10 mouse cellular contexts compared by ENCODE assay signal in the genomic region with DNA sequence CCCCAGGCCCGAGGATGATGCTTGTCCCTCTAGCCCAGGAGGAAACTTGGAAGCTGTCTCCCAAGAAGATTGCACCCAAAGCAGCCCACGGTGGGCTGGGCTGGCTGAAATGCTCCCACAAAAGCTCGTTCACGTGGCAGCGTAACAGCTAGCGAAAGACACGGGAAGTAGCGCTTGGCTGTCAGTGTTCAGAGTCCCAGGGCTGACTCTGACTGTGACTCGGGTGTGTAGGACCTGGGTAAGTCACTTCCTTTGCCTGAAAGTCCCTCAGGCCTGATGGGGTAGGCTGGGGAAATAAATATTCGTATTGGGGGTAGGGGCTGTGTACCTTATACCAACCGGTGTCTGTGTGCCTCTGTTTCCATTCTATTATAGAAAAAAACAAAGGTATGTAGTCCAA. TPM values are rescaled to one million over a fixed set of nuclear protein-coding genes. Genes with fewer than 3 reads are reported as not detected.
A peak's percentile ranks its signal among the peaks of the same experiment; 100 is the strongest.
DNase-seq lines count a peak whose midpoint lies in the region; ATAC-seq and TF ChIP-seq lines count a peak whose summit lies in the region.
"Had no signal": no experiment of that assay in that cellular context is flagged by ENCODE, and none has a peak within 500 bp of the region (broad histone marks: within the 10 kb centered on the region; RNA-seq: fewer than 3 reads in every experiment).

No protein-coding gene starts in this region.

- no peak for ATAC-seq in heart, postnatal 0 days (ENCODE audit: insufficient read depth, low read depth)
- no peak for ATAC-seq in hindbrain, embryonic 12.5 days (ENCODE audit: low FRiP score)
- no peak for ATAC-seq in liver, postnatal 0 days

- DNase-seq in heart, postnatal 0 days (ENCODE audit: low spot score): no peak
- DNase-seq in heart, postnatal 10 days: no peak
- peak; percentile 33 for DNase-seq in T-cell, adult 2 months (ENCODE audit: low spot score)
- no peak for DNase-seq in liver, postnatal 0 days
- DNase-seq in layer of hippocampus, adult 11-12 months (ENCODE audit: low spot score): no peak
- no peak for DNase-seq in cerebellum, postnatal 36 days
- DNase-seq in lung, postnatal 25 days (ENCODE audit: low spot score): no peak

- intact Hi-C loops in heart, postnatal 10 days (cut with DNase I): no loop called here

- no peak overlapping the region for H3K4me3 ChIP-seq in heart, postnatal 0 days (ENCODE audit: low read depth, low read length)
- H3K4me3 ChIP-seq in hindbrain, embryonic 12.5 days: no peak overlapping the region
- H3K4me3 ChIP-seq in liver, postnatal 0 days (ENCODE audit: low read depth, low read length): peak overlapping the region; percentile 41

- 5% methylated on average over 11 of the region's 11 CpGs for WGBS in heart, postnatal 0 days
- WGBS in hindbrain, embryonic 12.5 days: 7% methylated on average over 11 of the region's 11 CpGs
- 5% methylated on average over 11 of the region's 11 CpGs for WGBS in liver, postnatal 0 days (ENCODE audit: insufficient replicate concordance)

- peaks cover 5% of the 10 kb centered on the region; the same call in 1 of the 2 replicates for H3K4me1 ChIP-seq in heart, postnatal 0 days (ENCODE audit: control insufficient read depth, insufficient read depth)
- H3K4me1 ChIP-seq in hindbrain, embryonic 12.5 days: peaks cover 25% of the 10 kb centered on the region
- peaks cover 8% of the 10 kb centered on the region; the same call in 1 of the 2 replicates for H3K4me1 ChIP-seq in liver, postnatal 0 days (ENCODE audit: insufficient read depth)

- TF ChIP-seq CTCF in heart, postnatal 0 days (IDR thresholded peaks at IDR 0.05; ENCODE audit: low read depth): no peak
- no peak for TF ChIP-seq CTCF in liver, postnatal 0 days (IDR thresholded peaks at IDR 0.05; ENCODE audit: low read depth)

- TF ChIP-seq EP300 in heart, postnatal 0 days (IDR thresholded peaks at IDR 0.05; ENCODE audit: low read depth): no peak
- no peak for TF ChIP-seq EP300 in liver, postnatal 0 days (IDR thresholded peaks at IDR 0.05; ENCODE audit: low read depth)

- no peak overlapping the region for H3K27ac ChIP-seq in heart, postnatal 0 days (ENCODE audit: low read depth)
- no peak overlapping the region for H3K27ac ChIP-seq in hindbrain, embryonic 12.5 days
- no peak overlapping the region for H3K27ac ChIP-seq in liver, postnatal 0 days (ENCODE audit: low read depth)
- H3K27ac ChIP-seq: macrophage had no signal

- no peak overlapping the region for H3K9ac ChIP-seq in heart, postnatal 0 days (replicated peaks; ENCODE audit: low read depth, low read length)
- 0 out of 2 replicates have a peak overlapping the region, but pooled peaks have one; percentile 18 for H3K9ac ChIP-seq in hindbrain, embryonic 12.5 days
- no peak overlapping the region for H3K9ac ChIP-seq in liver, postnatal 0 days (replicated peaks)

- H3K9me3 ChIP-seq in heart, postnatal 0 days (replicated peaks; ENCODE audit: control insufficient read depth, low read length): no peaks in the 10 kb centered on the region
- H3K9me3 ChIP-seq in hindbrain, embryonic 12.5 days (replicated peaks): no peaks in the 10 kb centered on the region
- no peaks in the 10 kb centered on the region for H3K9me3 ChIP-seq in liver, postnatal 0 days (ENCODE audit: low read length)

- H3K36me3 ChIP-seq in heart, postnatal 0 days (replicated peaks; ENCODE audit: control insufficient read depth, insufficient read depth, low read length): no peaks in the 10 kb centered on the region
- H3K36me3 ChIP-seq in hindbrain, embryonic 12.5 days: no peaks in the 10 kb centered on the region
- no peaks in the 10 kb centered on the region for H3K36me3 ChIP-seq in liver, postnatal 0 days (replicated peaks; ENCODE audit: insufficient read depth, low read length)
- H3K36me3 ChIP-seq: G1E had no signal

- peaks cover 74% of the 10 kb centered on the region for H3K27me3 ChIP-seq in heart, postnatal 0 days (ENCODE audit: control insufficient read depth, insufficient read depth, low read length)
- H3K27me3 ChIP-seq in hindbrain, embryonic 12.5 days: peaks cover 76% of the 10 kb centered on the region
- peaks cover 45% of the 10 kb centered on the region for H3K27me3 ChIP-seq in liver, postnatal 0 days (ENCODE audit: insufficient read depth, low read length)

- peak overlapping the region; percentile 73 for H3K4me2 ChIP-seq in heart, postnatal 0 days (ENCODE audit: low read depth, low read length)
- H3K4me2 ChIP-seq in hindbrain, embryonic 12.5 days (replicated peaks): peak overlapping the region; percentile 69; the same call in 1 of the 2 replicates
- peak overlapping the region; percentile 65 for H3K4me2 ChIP-seq in liver, postnatal 0 days (ENCODE audit: low read depth, low read length)

RNA-seq across cellular contexts. Expression of a gene that starts 0.7 kb away (rescaled TPM):
- not detected in 2 replicates for total RNA-seq in heart, postnatal 0 days (2014; rRNA removed; ENCODE audit: low replicate concordance)
- polyA plus RNA-seq in heart, postnatal 0 days (2015; fragmentation: Nextera tagmentation; extraction: Ambion mirVana): not detected in 2 replicates
- total RNA-seq in heart, postnatal 10 days (2021): not detected
- polyA plus RNA-seq in hindbrain, embryonic 12.5 days (2016; fragmentation: Nextera tagmentation; extraction: Ambion mirVana): 0.10 TPM in 1 of 2 replicates, not detected in the other
- 0.27 and 0.37 TPM in 2 replicates for polyA plus RNA-seq in liver, postnatal 0 days (2015; fragmentation: Nextera tagmentation; extraction: Ambion mirVana)
- total RNA-seq: G1E had no signal
- polyA plus RNA-seq: G1E had no signal

RNA-seq across cellular contexts. Expression of a gene that starts 35.5 kb away (rescaled TPM):
- 8.9 and 27.8 TPM in 2 replicates for total RNA-seq in heart, postnatal 0 days (2014; rRNA removed; ENCODE audit: low replicate concordance)
- polyA plus RNA-seq in heart, postnatal 0 days (2015; fragmentation: Nextera tagmentation; extraction: Ambion mirVana): 2.8 and 3.4 TPM in 2 replicates
- total RNA-seq in heart, postnatal 10 days (2021): 10 to 100 TPM; 15.9 to 17.3 TPM
- polyA plus RNA-seq in hindbrain, embryonic 12.5 days (2016; fragmentation: Nextera tagmentation; extraction: Ambion mirVana): 10.1 and 10.5 TPM in 2 replicates
- polyA plus RNA-seq in liver, postnatal 0 days (2015; fragmentation: Nextera tagmentation; extraction: Ambion mirVana): 1.6 and 1.8 TPM in 2 replicates
